Mouse (Mus musculus): ENCODE measurements around the gene Uqcr10.

The Uqcr10 gene

DNA sequence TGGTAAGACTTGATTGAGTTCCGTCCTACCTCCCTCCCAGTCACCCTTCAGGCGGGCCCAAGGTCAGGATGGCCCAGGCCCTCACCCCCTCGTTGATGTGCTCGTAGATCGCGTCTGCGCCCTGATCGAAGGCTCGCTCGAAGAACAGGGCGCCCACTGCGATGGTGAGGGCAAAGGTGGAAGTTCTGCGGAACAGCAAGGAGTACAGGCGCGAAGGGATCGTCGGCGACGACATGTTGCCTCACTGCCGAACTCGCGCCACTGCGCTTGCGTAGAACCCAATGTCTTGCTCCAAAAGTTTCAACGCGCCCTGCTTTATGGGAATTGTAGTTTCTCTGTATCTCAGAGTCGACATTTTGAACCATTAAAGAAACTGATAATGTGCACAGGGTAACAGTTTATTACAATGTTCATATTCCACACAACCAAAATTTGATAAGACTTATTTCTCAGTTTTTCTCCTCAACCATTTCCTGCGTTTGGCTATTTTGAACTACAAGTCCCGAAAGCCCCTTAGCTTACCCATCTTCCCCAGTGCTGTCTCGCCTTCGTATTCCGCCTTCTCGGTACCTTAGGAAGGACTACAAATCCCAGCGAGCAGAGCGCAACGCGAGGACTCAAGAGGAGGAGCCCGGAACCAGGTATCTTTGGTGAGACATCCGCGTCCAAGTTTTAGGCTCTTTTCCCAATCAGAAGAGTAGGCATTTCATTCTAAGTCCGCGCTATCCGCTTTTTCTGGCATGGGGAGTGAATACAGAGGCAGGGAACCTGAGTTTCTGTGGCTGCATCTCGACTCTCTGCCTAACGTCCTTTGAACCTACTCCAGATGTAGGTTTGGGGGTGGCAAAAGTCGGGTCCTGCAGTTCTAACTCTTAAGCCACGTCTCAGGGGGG, at the start of gene Uqcr10, which contains the start of gene Zmat5:
Gene Uqcr10 (minus strand): TSS at position 271 of the 893 bp plus-strand sequence.
Gene Zmat5 (plus strand): TSS at position 607 of the 893 bp plus-strand sequence.
- DNase-seq (ENCODE audit: low read depth, low spot score) = peak; percentile 95

DNA sequence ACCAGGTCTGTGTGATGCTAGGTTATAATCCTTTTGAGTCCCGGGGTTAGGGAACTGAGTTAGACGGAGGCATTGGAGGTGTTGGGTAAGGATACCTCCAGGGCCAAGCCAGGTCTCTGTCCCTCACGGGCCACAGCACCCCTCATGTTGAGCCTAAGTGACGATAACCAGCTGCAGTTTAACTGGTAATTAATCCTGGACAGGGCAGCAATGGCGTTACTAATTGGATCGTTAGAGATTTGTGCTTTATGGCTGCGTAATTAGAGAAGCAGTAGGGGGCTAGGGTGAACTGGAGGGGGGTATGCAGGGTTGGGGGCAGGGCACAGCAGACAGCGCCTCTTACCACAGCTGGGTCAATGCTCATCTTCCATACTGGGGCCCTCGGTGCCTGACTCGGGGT, 48.7 kb upstream of the Uqcr10 start:
- DNase-seq (ENCODE audit: low read depth, low spot score) = no peak

DNA sequence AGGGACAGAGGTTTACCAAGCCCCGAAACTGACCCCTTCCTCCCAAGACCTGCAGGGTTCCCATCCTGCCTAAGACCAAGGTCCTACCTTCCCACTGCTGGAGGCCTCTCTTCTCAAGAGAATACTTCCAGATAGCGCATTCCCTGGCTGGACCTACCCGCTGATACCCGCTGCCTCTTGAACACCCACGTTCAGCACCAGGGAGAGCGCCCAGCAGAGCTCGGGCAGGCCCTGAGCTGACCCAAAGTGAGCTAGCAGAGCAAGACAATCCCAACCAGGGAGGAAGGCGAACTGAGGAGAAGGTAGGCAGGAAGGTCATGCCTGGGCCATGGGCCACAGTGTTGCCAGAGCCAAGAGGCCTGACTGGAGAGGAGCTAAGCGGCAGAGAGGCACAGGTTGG, 46.1 kb upstream of the Uqcr10 start:
- DNase-seq (ENCODE audit: low read depth, low spot score) = no peak

DNA sequence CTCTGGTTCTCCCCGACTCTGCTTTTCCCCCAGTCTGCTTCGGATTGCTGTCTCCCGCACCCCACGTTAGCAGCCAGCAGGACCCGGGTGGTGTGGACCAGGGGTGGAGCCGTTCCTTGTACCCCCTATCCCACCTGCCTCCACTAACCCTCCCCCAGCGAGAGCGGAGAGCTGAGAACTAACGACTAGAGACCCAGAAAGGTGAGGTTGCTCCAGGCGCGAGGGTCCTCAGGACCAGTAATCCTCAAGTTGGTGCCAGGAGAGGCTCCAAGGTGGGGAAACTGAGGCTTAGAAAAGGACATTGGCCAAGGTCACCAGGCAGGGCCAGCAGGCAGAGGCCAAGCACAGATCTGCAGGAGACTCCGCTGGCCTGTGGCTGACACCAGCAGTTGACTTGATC, 43.1 kb upstream of the Uqcr10 start:
- no peak for DNase-seq (ENCODE audit: low read depth, low spot score)

DNA sequence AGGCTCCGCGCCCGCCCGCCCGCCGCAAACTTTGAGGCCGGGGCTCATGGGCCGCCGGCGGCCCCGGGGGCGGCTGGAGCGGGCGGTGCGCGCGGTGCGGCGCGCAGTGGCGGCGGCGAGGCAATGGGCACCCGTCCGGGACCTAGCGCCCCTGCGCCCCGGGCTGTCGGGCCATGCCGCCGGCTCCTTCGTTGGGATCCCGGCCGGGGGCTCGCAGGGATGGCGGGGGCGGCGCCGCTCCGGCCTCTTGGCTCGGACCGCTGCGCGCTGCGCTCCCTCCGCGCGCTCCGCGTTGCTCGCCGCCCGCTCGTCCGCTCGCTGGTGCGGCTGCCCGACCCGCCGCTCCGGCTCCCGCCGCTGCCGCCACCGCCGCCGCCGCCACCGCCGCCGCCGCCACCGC, 42.6 kb upstream of the Uqcr10 start, which contains the start of gene Cabp7:
Gene Cabp7 (minus strand): TSS at position 46 of the 400 bp plus-strand sequence.
- no peak for DNase-seq (ENCODE audit: low read depth, low spot score)

DNA sequence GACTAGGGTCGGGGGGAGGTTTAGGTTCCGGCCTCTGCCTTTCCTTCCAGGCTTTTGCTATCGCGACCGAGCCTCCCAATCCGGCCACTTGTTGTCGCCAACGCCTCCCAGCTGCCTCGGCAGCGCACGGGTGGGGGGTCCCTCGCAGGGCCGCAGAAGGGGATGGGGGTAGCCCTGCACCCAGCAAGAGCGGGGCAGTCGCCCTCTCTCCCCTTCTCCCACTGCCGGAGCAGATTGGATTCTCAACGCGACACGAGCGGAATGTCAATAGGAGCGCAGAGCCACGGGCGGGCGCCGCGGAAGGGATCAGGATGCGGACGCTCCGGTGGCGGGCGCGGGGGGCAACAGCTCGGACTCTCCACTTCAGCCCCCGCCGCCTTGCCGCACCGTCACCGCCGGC, 41.8 kb upstream of the Uqcr10 start:
- no peak for DNase-seq (ENCODE audit: low read depth, low spot score)

DNA sequence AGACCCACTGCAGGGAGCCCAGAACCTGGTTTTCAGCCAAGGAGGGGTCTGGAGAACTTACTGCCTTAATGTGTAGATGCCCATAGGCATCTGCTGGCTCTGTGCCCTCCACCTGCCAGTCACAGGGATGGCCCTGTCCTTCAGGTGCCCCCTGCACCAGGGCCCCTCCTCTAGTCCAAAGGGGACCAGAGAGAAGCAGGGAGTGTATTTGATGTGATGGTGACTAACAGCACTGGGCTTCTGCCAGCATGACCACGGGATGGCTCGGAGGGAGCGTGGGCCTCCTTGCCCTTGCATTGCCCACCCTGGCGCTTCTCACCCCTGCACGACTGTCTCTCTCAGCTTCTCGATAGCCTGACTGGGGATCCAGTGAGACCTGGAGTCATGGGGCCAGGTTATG, 40.5 kb upstream of the Uqcr10 start:
- no peak for DNase-seq (ENCODE audit: low read depth, low spot score)

DNA sequence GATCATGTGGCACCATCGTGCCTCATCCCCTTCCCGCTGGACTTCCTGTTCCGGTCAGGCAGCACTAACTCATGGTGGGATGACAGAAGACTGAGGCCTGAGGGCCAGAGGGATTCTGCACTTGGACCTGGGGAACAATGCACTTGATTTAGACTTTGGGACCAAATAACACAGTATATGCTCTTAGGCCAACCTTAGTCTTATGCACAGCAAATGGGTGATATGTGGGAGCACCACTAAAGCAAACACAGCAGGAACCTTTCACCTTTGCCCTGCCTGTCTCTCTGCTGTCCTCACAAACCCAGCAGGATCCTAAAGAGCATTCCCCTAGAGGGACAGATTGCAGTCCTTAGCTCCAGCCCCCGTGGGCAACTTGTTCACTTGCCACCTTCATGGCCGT, 36.6 kb upstream of the Uqcr10 start:
- no peak for DNase-seq (ENCODE audit: low read depth, low spot score)

DNA sequence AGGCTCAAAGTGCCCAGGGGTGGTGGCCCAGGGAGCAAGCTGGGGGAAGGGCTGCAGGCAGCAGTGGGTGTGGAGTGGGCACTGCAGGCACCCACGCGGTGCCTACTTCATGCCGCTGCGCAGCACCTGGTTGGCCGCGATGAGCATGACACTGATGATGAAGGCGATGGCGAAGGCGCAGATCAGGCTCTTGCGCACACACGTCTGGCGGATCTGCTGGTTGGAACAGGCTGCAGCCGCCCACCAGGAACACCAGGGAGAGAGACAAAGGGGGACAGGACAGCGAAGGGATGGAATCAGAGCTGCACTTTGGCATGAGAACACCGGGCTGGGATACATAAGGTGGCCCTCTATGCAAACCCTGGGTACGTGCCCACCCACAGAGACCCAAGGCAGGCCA, 34.6 kb upstream of the Uqcr10 start:
- no peak for DNase-seq (ENCODE audit: low read depth, low spot score)

DNA sequence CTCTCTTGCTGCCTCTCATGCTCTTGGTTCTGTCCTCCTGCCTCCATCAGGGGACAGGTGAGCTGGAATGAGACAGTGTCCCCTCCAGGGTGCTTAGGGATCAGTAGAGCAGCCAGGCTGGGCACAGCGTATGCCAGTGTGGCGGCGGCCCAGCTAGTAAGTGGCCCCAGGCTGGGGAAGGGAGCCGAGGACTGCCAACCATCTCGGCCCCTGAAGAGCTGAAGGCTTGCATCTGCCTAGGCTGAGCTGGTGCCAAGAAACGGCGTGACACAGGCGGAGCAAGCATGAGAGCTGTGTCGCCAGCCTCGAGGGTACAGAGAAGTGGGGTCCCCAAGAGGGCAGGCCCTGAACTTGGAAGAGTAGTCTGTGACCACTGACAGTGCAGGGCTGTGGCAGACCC, 33.5 kb upstream of the Uqcr10 start:
- no peak for DNase-seq (ENCODE audit: low read depth, low spot score)

DNA sequence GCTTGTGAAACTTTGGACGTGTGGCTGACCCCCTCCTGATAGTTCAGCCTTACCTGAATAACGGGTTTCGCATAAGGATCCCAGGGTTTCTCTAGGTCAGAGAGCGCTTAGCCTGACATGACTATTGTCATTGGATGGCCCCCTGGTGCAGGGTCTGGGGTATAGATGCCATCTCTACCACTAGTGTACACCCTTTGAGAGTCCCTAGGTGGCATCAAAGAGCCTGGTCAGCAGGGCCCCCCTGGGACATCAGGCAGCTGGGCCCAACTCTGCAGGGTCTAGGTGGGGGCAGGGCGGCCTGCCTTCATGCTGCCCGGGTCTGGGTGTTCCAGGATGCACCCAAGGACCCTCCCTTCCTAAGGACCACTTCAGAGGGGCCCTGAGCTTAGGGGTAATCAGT, 32.2 kb upstream of the Uqcr10 start:
- no peak for DNase-seq (ENCODE audit: low read depth, low spot score)

DNA sequence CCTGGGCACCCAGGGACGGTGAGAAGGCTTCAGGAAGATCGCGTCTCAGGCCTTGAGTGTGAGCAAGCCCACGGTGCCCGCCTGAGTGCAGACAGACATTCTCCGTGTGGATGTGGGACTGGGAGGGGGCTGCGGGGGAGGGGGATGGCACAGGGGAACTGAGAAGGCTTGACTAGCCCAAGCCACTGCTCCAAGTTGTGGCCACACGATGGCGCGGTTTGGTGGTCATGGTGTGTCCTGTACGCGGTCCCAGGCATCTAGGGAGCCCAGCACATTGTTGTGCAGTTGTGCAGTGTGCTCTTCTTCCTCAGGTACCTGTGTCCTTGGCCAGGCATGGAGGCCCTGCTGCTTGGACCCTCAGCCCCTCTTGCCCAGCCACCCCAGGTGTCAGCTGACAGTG, 30.0 kb upstream of the Uqcr10 start:
- DNase-seq (ENCODE audit: low read depth, low spot score) = no peak

DNA sequence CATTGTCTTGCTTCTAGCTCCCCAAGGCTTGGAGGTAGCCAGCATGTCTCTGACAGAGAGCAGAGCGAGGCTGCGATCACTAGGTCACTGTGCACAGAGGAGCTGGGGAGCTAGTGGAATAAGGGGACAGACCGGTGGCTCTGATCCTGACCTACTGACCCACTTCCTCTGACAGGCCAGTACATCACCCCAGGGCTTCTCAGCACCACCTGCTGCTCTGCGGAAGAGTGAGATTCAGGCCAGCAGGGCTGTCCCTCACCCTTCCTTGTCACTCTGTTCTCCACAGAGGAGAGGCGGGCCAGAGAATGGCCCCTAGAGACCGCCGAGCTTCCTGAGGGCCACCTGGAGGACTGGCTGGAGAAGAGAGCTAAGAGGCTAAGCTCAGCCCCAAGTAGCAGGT, 27.6 kb upstream of the Uqcr10 start:
- DNase-seq (ENCODE audit: low read depth, low spot score) = no peak

DNA sequence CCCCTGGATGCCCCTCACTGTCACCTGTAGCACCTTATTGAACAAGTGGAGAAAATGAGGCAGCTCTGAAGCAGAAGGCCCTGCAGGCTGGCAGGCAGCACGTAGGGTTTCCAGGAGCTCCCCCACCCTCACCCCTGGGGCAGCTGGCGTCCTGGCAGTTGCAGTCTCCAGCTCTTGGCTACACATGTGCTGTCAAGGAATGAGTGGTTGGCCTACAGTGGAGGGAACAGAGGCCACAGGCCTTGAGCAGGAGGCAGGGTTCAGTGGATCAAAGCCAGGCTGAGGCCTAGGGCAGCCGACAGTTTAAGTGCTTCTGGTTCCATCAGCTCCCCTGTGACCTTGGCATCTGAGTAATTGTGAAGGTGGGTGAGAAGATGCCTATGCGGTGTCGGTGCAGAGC, 26.8 kb upstream of the Uqcr10 start:
- no peak for DNase-seq (ENCODE audit: low read depth, low spot score)

DNA sequence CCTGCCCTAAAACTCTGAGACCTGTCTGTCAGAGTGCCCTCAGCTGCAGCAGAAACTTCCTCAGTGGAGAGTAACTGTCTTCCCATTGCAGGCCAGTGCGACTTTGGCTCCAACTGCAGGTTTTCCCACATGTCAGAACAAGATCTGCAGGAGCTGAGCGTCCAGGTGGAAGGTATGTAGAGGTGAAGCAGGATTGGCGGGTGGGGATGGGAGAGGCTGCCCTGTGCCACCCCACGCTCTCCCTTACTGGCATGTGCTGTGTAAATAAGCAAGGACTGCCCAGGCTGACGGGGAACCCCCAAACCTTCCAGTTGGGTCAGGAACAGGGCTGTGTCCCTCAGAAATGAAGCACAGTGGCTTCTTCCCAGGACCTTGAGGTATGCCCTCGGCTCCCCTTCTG, 26.0 kb upstream of the Uqcr10 start:
- DNase-seq (ENCODE audit: low read depth, low spot score) = no peak

DNA sequence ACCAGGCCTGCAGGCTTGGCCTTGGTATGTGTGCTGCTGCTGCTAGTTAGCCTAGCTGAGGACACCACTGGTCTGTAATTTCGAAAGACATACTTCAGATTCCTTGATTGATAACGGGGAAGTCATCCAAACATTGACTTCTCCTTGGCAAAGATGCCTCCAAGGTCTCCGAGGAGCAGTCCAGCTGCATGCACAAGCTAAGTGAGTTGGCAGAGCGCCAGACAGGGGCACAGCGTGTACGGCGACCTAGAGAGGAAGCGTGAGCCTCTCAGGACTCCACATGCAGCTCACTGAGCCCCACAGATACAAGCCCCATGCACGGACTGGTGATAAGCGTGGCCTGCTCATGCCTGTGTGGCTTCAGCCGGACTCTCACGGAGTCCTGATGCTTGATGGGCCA, 25.5 kb upstream of the Uqcr10 start:
- DNase-seq (ENCODE audit: low read depth, low spot score) = no peak

DNA sequence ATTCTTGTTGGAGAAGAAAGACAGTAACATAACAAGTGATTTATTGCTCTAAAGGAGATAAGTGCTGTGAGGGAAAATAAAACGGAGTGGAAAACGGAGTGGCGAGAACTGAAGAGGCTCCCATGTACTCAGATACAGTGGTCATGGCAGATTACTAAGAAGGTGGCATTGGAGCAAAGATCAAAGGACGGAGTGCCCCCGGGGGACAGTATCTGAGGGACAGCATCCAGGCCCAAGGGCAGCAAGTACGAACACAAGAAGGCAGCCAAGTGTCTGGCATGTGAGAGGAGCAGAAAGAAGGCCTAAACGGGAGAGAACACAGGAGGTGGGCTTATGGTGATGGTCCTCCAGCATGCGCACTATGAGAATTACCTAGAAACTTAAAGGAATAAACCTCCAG, 17.6 kb upstream of the Uqcr10 start:
- DNase-seq (ENCODE audit: low read depth, low spot score) = no peak

DNA sequence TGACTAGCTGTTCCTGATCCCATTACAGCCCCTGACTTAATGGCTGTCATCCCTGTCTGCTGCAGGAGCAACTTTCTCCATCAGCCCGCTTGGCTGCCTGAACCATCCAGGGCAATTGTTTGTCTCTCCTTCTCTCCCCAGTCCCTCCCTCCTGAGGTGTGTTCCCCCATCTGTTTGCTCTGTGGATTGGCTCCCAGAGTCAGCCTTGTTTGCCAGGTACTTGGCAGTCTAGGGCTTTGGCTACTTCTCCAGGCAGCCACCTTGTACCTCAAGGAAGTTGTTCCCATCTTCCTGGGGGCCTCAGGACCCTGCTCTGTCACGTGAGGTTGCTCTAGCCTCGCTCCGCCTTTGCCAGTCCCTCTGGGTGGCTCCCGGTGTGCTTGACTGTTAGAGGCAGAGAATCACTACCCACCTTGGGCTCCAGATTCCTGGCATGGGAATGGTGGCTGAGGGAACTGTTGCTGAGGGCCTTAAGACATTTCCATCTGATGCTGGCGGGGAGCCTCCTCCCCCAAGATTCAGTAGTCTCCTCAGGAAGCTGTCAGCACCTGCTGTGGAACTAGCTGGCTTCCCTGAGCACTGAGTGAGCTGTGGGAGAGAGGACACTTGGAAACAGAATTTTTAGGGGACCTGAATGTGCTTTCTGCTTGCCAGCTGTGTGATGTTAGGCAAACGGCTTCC, 16.9 kb upstream of the Uqcr10 start:
- no peak for DNase-seq (ENCODE audit: low read depth, low spot score)

DNA sequence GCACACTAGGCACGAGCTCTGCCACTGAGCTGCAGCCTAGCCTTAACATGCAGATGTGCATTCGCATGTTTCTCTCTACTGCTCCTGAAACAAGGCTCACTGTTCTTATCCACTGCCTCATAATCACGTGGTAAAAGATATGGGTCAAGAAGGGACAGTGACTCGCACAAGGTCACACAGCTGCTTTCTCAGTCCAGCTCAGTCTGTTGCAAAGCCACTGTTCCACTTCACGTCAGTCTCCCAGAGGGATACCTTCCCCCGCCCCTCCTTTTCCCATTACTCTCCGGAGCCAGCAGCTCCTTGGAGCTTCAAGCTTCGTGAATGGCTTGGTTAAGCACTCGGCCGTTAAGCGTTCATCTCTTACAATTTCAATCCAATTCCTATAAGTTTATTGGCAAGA, 16.3 kb upstream of the Uqcr10 start:
- no peak for DNase-seq (ENCODE audit: low read depth, low spot score)

DNA sequence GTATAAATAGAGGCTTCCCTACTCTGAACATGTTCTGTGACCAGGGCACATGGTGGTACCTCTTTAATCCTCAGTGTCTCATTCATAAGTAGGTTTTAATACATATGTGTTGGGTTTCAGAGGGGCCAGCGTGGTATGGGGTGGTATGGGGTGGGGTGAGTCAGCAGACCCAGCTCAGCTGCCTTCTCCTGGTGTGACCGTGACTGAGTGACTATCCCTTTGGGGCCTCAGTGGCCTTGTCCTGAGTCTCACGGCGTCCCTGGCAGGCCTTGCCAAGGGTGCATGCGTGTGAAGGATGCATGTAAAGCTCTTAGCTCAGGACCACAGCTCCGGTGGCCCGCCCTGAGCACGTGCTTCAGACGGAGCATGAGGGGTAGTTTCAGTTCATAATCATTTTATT, 15.8 kb upstream of the Uqcr10 start:
- DNase-seq (ENCODE audit: low read depth, low spot score) = no peak

DNA sequence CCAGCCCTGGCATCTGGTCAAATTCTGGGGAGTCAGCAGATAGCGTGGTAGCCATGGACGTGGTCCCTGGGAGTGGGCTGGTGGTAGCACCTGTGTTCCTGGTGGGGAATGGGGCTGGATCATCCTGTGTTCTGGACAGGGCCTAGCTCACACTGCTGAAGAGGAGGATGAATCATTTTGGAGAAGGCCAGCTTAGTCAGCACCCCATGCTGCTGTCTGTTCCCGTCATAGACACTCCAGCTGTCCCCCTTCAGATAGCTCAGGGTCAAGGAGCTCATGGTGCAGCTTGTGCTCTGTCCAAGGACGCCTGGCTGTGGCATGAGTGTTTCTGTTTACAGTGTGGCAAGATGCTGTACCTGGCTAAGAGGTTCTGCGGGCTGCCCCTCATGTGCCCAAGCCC, 14.4 kb upstream of the Uqcr10 start:
- DNase-seq (ENCODE audit: low read depth, low spot score) = no peak

DNA sequence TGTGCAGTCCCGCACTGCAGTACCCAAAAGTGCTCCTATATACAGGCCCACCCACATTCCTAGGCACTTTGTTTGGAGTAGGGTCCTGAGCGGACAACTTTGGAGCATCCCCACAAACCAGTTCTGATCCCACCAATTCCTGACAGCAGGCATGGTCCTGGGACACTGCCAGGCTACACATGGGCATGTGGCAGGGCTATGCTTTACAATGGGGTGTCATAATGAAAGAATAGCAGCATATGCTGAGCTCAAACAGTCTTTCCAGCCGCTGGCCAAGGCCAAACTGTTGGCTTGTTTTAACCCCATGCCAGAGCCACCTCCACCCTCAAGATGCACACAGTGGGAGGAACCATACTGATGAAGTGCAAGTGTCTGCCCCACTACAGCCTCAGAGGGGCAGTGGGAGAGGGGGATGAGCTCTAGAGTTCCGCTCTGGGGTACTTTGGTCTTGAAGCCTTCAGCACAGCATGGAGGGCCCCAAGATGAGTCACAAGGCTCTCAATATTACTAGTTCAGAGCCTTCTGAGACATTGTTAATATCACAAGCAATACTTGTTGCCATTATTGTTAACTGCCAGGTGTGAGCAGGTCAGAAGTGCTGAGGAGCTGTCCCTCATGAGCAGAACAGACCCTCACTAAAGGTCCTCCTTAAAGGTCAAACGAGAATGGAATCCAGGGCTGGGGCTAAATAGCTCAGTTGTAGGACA, 12.5 kb upstream of the Uqcr10 start:
- DNase-seq (ENCODE audit: low read depth, low spot score) = no peak
